Mouse (Mus musculus): ENCODE measurements around the gene Kcnq1.
A peak's percentile ranks its signal among the peaks of the same experiment; 100 is the strongest.

The Kcnq1 gene

DNA sequence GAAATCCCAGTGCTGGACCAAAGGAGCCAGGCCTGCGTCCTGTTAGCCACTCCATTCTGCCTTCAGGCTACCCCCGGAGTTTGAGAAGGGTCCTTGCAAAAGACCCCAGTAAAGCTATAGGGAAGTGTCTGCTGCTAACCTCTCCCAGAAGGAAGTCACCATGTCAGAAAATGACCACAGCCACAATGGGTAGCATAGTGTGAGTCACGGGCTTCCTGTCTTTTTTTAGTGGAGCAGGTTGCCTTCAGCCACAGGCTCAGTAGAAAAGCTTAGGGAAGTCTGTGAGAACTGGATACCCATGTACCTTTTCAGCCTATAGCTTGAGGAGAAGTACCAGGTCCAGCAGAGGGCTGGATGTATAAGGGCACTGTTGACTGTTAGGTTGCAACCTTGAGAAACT lies 267.1 kb downstream of the Kcnq1 start:
- DNase-seq = no peak

DNA sequence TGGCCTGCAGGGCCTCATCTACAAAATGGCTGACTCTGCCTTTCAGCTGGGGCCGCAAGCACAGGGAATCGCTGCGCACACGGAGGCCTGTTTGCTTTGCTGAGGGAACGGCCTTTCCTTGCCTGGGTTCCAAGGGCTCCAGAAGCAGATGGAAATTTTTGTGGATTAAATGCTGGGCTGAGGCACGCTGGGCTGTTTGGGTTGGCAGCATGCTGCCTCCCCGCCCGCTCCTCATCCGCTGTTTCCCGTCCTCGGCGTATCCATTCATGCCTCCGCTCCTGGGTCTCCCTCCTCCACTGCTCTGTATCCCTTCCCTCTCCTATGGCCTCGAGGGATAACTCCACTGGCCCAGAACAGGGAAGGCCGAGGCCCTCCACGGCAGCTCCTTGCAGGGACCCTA lies 269.8 kb downstream of the Kcnq1 start:
- no peak for DNase-seq

DNA sequence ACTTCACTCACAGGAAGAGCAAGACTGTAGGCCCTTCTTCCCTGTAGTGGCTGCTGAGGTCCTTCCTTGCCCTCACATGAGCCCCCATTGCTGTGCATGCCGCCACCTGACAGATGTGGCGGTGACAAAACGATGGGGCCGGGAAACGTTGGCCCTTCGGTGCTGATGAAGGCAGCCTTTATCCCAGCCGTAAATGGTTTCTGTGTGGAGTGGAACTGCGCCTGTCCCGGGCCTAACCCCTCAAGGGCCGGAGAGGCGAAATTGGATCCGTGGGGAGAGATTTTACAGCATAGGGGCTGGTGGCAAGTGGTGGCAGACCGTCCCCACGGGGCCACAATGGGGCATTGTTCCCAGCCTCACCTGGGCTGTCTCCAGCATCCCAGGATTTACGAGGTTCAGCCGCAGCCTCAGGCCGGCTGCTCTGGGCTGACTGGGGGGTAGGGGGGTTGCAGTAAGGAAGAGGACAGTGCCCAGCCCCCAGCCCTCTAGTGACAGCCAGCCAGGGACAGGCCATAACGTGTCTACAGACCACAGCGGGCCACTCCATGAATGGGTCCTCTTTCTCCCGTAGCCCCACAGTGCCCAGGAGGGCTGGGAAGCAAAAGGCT lies 274.4 kb downstream of the Kcnq1 start:
- no peak for DNase-seq

DNA sequence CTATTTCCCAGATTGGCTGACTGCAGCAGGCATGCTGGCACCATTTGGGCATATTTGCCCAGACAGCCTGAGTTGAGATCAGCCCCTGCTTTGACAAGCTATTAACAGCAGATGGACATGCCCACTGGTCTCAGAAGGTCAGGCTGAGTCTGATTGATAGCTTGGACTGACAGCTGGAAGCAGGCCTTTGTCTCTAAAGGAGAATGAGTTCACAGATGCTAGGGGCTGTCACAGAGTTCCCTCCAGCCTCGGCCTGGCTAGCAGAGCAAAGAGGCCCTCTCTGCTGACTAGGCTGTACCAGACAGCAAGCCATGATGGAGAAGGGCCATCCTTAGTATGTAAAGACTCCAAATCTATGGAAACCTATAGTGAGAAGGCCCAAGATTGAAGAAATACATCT lies 280.5 kb downstream of the Kcnq1 start:
- DNase-seq = no peak

GRCm38 (mm10) chr7:143388783-143389695 lies 282.9 kb downstream of the Kcnq1 start:
- no peak for DNase-seq

GRCm38 (mm10) chr7:143389860-143390259 lies 283.7 kb downstream of the Kcnq1 start:
- peak; percentile 9 for DNase-seq

GRCm38 (mm10) chr7:143390277-143390948 lies 284.3 kb downstream of the Kcnq1 start:
- DNase-seq = peak; percentile 32

- DNase-seq = no peak
Observed at GRCm38 (mm10) chr7:143395113-143395563, 289.0 kb downstream of the Kcnq1 start.

DNA sequence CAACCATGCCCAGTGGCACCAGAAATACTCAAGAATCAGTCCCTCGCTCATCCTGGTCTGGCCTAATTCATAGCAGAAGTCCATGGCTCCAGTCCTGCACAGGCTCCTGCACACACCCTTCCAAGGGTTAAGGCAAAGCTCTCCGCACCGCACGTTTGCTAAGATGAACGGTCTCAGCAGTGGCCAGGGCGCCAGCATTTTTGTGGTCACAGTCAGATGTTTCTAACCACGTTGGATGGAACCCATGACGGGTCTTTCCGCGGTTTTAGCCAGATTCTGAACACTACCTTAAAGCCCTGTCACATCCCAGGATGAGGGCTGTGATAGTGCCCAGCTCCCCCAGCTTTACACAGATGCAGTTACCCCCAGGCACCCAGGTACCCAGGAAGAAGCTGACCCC lies 293.6 kb downstream of the Kcnq1 start:
- no peak for DNase-seq

DNA sequence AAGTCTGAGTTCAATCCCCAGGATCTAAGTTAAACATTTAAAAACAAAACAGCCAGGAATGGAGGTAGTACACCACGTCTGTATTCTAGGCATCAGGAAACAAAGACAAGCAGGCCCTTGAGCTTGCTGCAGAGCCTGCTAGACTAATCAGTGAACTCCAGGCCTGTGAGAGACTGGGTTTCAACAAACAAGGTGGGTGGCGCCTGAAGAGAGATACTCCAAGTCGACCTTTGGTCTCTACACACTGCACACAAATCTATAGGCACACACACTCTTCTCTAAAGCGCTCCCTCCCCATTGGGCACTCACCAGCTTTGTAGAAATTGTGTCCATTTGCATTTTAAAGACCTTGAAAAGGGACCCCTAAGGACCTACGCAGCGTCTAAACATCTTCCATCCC lies 294.4 kb downstream of the Kcnq1 start:
- DNase-seq = no peak

GRCm38 (mm10) chr7:143401429-143402016 lies 295.4 kb downstream of the Kcnq1 start:
- DNase-seq = no peak

DNA sequence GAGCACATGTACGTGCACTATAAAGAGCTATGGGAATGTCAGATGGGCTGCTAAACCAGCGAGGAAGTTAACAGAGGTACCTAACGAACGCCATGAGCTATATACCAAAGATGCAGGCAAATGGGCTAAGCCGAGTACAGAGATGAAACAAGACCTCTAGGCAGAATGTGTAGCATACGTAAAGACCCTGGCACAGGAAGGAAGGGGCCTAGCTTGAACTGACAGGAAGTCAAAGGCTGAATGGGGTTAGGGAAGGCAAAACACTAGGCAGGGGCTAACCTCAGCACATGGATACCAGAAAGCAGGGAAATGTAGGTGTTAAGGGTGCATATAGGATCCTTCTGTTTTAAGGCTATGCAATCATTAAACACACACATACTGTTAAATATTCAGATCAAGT lies 298.1 kb downstream of the Kcnq1 start:
- no peak for DNase-seq

GRCm38 (mm10) chr7:143407931-143408501 lies 301.9 kb downstream of the Kcnq1 start:
- DNase-seq = no peak

GRCm38 (mm10) chr7:143408615-143409021 lies 302.5 kb downstream of the Kcnq1 start:
- DNase-seq = no peak

GRCm38 (mm10) chr7:143412606-143413005 lies 306.4 kb downstream of the Kcnq1 start:
- no peak for DNase-seq

DNA sequence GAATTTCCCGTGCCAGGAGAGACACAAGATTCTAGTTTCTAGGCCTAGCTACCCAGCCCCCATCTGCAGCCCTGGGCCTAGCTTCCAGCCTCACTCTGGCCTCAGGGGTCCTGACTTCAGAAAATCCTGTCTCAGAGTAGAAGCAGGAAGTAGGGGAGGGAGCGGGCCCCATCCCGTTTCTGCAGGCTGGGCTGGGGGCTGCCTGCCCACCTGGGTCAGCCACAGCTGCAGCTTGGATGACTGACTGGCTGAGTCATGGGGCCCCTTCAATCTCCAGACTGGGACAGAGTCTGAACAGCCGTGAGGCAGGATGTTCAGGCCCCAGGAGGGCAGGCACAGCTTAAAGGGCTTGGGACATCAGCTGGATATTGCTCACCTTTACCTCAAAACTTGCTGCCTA lies 308.9 kb downstream of the Kcnq1 start:
- DNase-seq = no peak

DNA sequence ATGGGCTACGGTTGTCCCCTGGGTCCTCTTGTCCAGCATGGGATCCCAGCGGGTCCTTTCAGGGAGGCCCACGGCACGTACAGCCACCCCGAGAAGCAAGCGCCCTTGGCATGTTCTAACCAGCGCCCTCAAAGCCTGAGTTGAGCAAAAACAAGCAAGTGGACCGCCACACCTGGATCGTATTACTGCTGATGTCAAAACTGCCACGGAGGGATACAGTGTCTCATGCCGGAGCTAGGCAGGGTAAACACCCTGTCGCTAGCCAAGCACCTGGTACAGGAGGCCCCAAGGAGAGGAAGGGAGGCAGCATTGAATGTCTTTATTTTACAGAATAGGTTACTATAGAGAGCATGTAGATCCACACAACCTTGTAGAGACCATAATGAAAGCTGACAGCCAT lies 310.2 kb downstream of the Kcnq1 start:
- no peak for DNase-seq

GRCm38 (mm10) chr7:143417875-143418274 lies 311.7 kb downstream of the Kcnq1 start:
- DNase-seq = no peak

DNA sequence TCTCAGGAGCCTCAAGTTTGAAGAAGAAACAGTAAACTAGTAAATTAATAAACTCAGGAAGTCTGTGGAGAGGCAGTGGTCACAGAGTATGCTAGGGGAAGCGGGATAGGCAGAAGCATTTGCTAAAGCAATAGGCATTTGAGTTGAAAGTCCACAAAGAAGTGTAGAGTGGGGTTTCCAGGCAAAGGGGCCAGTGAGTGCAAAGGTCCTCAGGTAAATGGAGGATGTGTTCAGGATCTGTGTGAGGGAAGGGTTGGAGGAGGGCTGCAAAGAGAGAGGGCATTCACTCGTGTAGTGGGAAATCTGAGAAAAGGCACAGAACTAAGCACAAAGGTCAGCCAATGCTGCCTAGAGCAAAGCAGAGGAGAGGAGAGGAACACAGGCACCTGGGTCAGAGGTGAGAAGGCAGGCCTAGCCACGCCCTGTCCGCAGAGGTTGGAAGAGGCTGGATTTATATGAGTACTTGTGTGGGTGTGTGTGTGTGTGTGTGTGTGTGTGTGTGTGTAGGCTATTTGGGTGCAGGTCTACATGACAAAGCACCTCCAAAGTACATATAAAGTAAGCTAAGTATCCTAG lies 313.5 kb downstream of the Kcnq1 start:
- no peak for DNase-seq

DNA sequence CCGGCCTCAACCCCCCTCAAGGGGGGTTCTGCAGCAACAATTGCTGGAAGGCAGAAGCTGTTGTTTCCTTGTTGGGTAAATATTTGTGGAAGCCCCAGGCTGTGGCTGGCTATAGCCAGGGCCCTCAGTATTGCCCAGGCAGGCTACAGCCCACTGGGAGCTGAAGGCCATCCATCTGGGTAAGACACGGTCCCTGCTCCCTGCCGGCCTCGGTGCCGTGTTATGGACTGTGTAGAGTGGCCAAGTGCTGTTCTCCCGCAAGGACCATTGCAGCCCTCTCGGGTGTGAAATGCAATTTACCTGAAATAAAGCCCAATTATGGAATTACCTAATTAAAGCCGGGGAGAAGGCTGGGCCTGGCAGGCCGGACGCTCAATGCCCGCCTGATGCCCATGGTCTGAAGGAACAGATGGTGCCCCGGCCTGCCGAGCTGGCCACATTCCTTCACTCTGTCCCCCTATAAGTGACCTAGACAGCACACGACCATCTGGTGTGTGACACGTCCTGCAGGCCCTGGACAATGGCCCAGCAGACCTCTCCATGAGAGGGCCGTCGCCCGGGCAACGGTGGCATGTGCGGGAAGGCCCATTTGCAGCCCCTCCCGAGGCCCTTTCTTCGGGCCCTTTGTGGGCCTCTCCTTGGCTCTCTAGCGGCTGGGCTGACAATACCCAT lies 322.1 kb downstream of the Kcnq1 start:
- peak; percentile 95 for DNase-seq

GRCm38 (mm10) chr7:143428814-143429499 lies 322.8 kb downstream of the Kcnq1 start:
- DNase-seq = no peak
